32 mouse cellular contexts compared by ENCODE assay signal in the genomic region with DNA sequence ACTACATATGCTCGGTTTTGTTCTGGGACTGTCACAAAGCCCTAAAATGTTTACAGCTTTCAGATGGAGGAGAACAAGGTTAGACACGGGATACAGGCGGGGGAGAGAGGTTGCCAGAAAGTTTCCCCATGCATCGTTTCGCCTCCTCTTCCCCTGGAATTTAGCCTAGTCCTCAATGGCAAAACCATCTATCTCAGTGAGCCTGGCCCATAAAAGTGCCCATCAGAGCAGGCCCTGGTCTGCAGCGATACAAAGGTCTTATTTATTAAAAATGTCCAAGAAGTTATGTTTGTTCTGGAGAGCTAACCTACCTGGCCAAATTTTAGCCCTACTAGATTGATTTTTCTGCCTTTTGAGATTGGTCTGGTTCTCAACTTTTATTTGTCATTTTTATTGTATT.
"Had no signal": no experiment of that assay in that cellular context is flagged by ENCODE, and none has a peak within 500 bp of the region (broad histone marks: within the 10 kb centered on the region; RNA-seq: fewer than 3 reads in every experiment).

No protein-coding gene starts in this region.

- DNase-seq: left cerebral cortex, postnatal 4 days; liver; liver, embryonic 13.5 days; liver, postnatal 0 days; lung, adult 18-20 months; lung, adult 2 months; lung, embryonic 14.5 days; lung, postnatal 10 days; lung, postnatal 14 days; lung, postnatal 36 days; lung, postnatal 4 days; midbrain, embryonic 14.5 days had no signal

- H3K27me3 ChIP-seq: limb, embryonic 12.5 days; limb, embryonic 13.5 days; limb, embryonic 15.5 days; liver, embryonic 12.5 days; liver, embryonic 13.5 days; liver, embryonic 15.5 days; lung, embryonic 15.5 days; megakaryocyte, embryonic 14.5 days; midbrain, embryonic 12.5 days; midbrain, embryonic 13.5 days; midbrain, embryonic 15.5 days; neural tube, embryonic 12.5 days had no signal

- H3K36me3 ChIP-seq: limb, embryonic 10.5 days; limb, embryonic 12.5 days; limb, embryonic 13.5 days; limb, embryonic 15.5 days; liver, embryonic 12.5 days; liver, embryonic 13.5 days; liver, embryonic 15.5 days; lung, embryonic 15.5 days; midbrain, embryonic 10.5 days; midbrain, embryonic 12.5 days; midbrain, embryonic 13.5 days; midbrain, embryonic 15.5 days; neural tube, embryonic 12.5 days had no signal

- H3K9ac ChIP-seq: limb, embryonic 12.5 days; limb, embryonic 13.5 days; limb, embryonic 15.5 days; liver, embryonic 12.5 days; liver, embryonic 13.5 days; liver, embryonic 14.5 days; liver, embryonic 15.5 days; liver, postnatal 0 days; lung, embryonic 14.5 days; lung, embryonic 15.5 days; midbrain, embryonic 12.5 days; midbrain, embryonic 13.5 days; midbrain, embryonic 15.5 days; neural tube, embryonic 12.5 days had no signal

- H3K4me2 ChIP-seq: limb, embryonic 12.5 days; limb, embryonic 13.5 days; limb, embryonic 15.5 days; liver, embryonic 11.5 days; liver, embryonic 12.5 days; liver, embryonic 13.5 days; liver, embryonic 15.5 days; lung, embryonic 14.5 days; lung, embryonic 15.5 days; midbrain, embryonic 11.5 days; midbrain, embryonic 12.5 days; midbrain, embryonic 13.5 days; midbrain, embryonic 15.5 days; neural tube, embryonic 12.5 days had no signal

- H3K9me3 ChIP-seq: limb, embryonic 10.5 days; limb, embryonic 12.5 days; limb, embryonic 13.5 days; limb, embryonic 15.5 days; liver, embryonic 12.5 days; liver, embryonic 13.5 days; liver, embryonic 15.5 days; lung, embryonic 15.5 days; midbrain, embryonic 10.5 days; midbrain, embryonic 12.5 days; midbrain, embryonic 13.5 days; midbrain, embryonic 15.5 days; neural tube, embryonic 12.5 days had no signal

- H3K4me1 ChIP-seq: limb, embryonic 15.5 days; liver, embryonic 12.5 days; liver, embryonic 13.5 days; liver, embryonic 15.5 days; lung, embryonic 15.5 days; megakaryocyte, embryonic 14.5 days; midbrain, embryonic 10.5 days; midbrain, embryonic 12.5 days; midbrain, embryonic 13.5 days; midbrain, embryonic 15.5 days; neural tube, embryonic 12.5 days had no signal

- H3K27ac ChIP-seq: limb, embryonic 10.5 days; limb, embryonic 12.5 days; limb, embryonic 13.5 days; limb, embryonic 15.5 days; liver, embryonic 12.5 days; liver, embryonic 13.5 days; liver, embryonic 14.5 days; liver, embryonic 15.5 days; lung, embryonic 15.5 days; macrophage; midbrain, embryonic 10.5 days; midbrain, embryonic 12.5 days; midbrain, embryonic 13.5 days; midbrain, embryonic 15.5 days; neural tube, embryonic 12.5 days had no signal

- ATAC-seq: liver, embryonic 12.5 days; lung, postnatal 0 days; midbrain, embryonic 13.5 days; midbrain, embryonic 15.5 days; midbrain, embryonic 16.5 days had no signal

- H3K4me3 ChIP-seq: limb, embryonic 10.5 days; limb, embryonic 12.5 days; limb, embryonic 13.5 days; limb, embryonic 15.5 days; liver, embryonic 12.5 days; liver, embryonic 13.5 days; liver, embryonic 15.5 days; lung, embryonic 15.5 days; megakaryocyte, embryonic 14.5 days; midbrain, embryonic 10.5 days; midbrain, embryonic 12.5 days; midbrain, embryonic 13.5 days; midbrain, embryonic 15.5 days; myocyte; neural tube, embryonic 12.5 days had no signal
